Mouse (Mus musculus) liver, embryonic 11.5 days (tissue): ENCODE results near the gene Yeats2. TPM values are rescaled to one million over a fixed set of nuclear protein-coding genes. Genes with fewer than 3 reads are reported as not detected.
A peak's percentile ranks its signal among the peaks of the same experiment; 100 is the strongest.

Source experiments
- ATAC-seq: fragments of 200-750 bp; cut with Nextera tagmentation; replicated peaks from 2 replicates; pipeline ENCODE4 v1.8.0; 2017; ENCODE audit warnings: moderate number of reproducible peaks, mild to moderate bottlenecking, moderate TSS enrichment, moderate library complexity; ENCODE audit not compliant: low FRiP score
- DNase-seq: peaks from one replicate; pipeline ENCODE4 v3.0.0-alpha.2; 2017; ENCODE audit warnings: low spot score
- H3K27ac ChIP-seq: fragments of 300-500 bp; sonication (generic); 2 replicates; pipeline ENCODE4 v1.5.1; 2014; ENCODE audit warnings: mild to moderate bottlenecking, low read depth, low read length, control low read depth
- H3K27me3 ChIP-seq: fragments of 300-500 bp; sonication (generic); replicated peaks from 2 replicates; pipeline ENCODE4 v1.6.1; 2014; ENCODE audit warnings: low read length, mixed read lengths; ENCODE audit not compliant: control insufficient read depth, insufficient read depth
- H3K36me3 ChIP-seq: fragments of 300-500 bp; sonication (generic); 2 replicates; pipeline ENCODE4 v1.6.1; 2014; ENCODE audit warnings: mild to moderate bottlenecking, low read length, moderate library complexity, mixed read lengths; ENCODE audit not compliant: control insufficient read depth, insufficient read depth
- H3K4me1 ChIP-seq: fragments of 300-500 bp; sonication (generic); replicated peaks from 2 replicates; pipeline ENCODE4 v1.6.1; 2014; ENCODE audit warnings: low read length, mixed read lengths; ENCODE audit not compliant: control insufficient read depth, insufficient read depth
- H3K4me2 ChIP-seq: fragments of 300-500 bp; sonication (generic); 2 replicates; pipeline ENCODE4 v1.6.1; 2014; ENCODE audit warnings: mild to moderate bottlenecking, control low read depth, moderate library complexity
- H3K4me3 ChIP-seq: fragments of 300-500 bp; sonication (generic); 2 replicates; pipeline ENCODE4 v1.5.1; 2014; ENCODE audit warnings: low read depth, low read length, control low read depth
- H3K9ac ChIP-seq: fragments of 300-500 bp; sonication (generic); 2 replicates; pipeline ENCODE4 v1.6.1; 2014; ENCODE audit warnings: low read depth, low read length, control low read depth
- H3K9me3 ChIP-seq: fragments of 300-500 bp; sonication (generic); 2 replicates; pipeline ENCODE4 v1.6.1; 2016; ENCODE audit warnings: low read length, inconsistent platforms, mixed read lengths; ENCODE audit not compliant: control insufficient read depth
- WGBS: fragments of 180-500 bp; shearing (Covaris S2); extraction: QIAGEN DNeasy Blood & Tissue Kit; methylation state at CpG from one replicate; pipeline ENCODE4 v1.1.7; 2014; 5-methylcytosine and 5-hydroxymethylcytosine counted together
- polyA plus RNA-seq: library from polyadenylated mRNA; unstranded; fragments of >200 nt; fragmentation: Nextera tagmentation; extraction: Ambion mirVana; gene quantifications from 2 replicates; pipeline ENCODE4 v1.2.1, GENCODE M21; 2014

Yeats2 gene
- polyA plus RNA-seq, 1 experiment from 2014 or later: 26.3 TPM

DNA sequence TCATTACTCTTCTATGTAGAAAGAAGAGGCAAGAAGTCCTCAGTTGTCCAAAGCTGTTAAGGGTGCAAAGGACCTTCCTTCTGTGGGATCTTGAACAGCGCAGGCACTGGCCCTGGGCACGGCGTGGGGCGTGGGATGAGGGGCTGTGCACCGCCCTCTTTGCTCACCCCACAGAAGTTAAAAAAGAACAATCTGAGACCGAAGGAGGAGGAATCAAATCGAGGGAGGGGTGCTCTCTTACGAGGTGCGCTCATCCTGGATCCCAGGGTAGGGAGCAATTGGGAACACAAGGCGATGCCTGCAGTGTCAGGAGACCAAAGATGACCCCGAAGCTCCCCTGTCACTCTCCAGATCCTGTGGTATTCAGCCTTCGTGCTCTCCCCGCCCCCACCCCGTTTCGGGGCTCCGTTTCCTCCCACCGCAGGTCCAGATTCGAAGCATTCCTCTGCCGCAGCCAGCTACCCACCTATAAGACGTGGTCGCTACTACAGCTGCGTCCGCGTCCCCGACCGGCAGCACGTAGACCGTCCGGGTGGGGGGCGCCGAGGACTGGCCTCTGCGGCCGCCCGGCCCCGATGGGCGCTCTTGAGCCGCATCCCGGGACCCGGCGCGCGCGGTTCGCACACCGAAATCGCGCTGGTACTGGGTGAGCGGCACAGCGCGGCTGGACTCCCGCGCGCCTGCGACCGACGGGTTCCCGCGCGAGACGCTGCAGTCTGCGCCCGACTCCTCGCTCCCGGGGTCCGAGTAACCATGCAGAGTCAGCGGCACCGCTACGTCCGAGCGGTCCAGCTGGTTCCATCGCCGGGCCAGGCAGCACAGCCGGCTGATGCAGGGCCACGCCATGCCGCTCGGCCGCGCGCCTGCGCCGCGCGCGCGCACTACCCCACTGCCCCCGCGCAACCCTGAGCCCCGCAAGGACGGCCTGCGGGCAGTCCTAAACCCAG is 99.9 kb downstream of the Yeats2 start, which contains the start of gene Map6d1:
TSS of gene Map6d1 (minus strand) at position 891 of the 947 bp plus-strand sequence.
- ATAC-seq (peak; percentile 49), DNase-seq (peak; percentile 64)
- Histone ChIP-seq H3K4me1 (0 out of 2 replicates have a peak, but pooled peaks cover 2% of the 10 kb centered on the region), H3K36me3 (no peaks in the 10 kb centered on the region), H3K4me2 (peak within 1 kb of the TSS; percentile 94), H3K27me3 (peaks cover 28% of the 10 kb centered on the region), H3K9ac (peak within 1 kb of the TSS; percentile 58), H3K27ac (no peak within 1 kb of the TSS), H3K4me3 (peak within 1 kb of the TSS; percentile 67), H3K9me3 (no peaks in the 10 kb centered on the region)
- 1% methylated on average over 90 of the region's 90 CpGs for WGBS

DNA sequence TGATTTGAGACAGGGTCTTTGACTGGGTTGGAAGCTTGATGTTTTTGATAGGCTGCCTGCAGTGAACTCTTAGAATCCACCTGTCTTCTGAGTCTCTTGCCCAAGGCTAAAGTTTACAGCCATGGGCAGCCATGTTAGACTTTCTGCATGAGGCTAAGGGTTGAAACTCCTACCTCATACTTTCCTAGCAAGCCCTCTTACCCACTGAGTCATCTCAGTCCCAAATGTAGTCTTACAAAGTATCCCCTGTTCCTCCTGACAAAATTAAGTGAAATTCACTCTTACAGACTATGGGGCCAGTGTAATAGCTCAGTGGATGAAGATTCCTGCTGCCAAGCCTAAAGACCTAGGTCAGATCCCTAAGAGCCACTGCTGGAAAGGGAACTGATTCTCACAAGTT is 106.2 kb downstream of the Yeats2 start:
- H3K36me3 ChIP-seq: no peaks in the 10 kb centered on the region
- DNase-seq (no peak), ATAC-seq (no peak)
- no peaks in the 10 kb centered on the region for H3K27me3 ChIP-seq
- no peaks in the 10 kb centered on the region for H3K4me1 ChIP-seq
- no peak overlapping the region for H3K4me3 ChIP-seq
- no peak overlapping the region for H3K27ac ChIP-seq
- H3K9me3 ChIP-seq: no peaks in the 10 kb centered on the region
- no peak overlapping the region for H3K4me2 ChIP-seq
- no peak overlapping the region for H3K9ac ChIP-seq

GRCm38 (mm10) chr16:20248442-20249174 is 107.7 kb downstream of the Yeats2 start:
- H3K9ac ChIP-seq: no peak overlapping the region
- no peak for ATAC-seq
- 82% methylated on average over 9 of the region's 9 CpGs for WGBS
- H3K36me3 ChIP-seq: no peaks in the 10 kb centered on the region
- no peak overlapping the region for H3K4me3 ChIP-seq
- DNase-seq: no peak
- no peaks in the 10 kb centered on the region for H3K27me3 ChIP-seq
- H3K4me1 ChIP-seq: no peaks in the 10 kb centered on the region
- no peaks in the 10 kb centered on the region for H3K9me3 ChIP-seq
- H3K27ac ChIP-seq: no peak overlapping the region
- H3K4me2 ChIP-seq: no peak overlapping the region

GRCm38 (mm10) chr16:20257926-20258325 is 117.1 kb downstream of the Yeats2 start:
- Histone ChIP-seq H3K36me3 (no peaks in the 10 kb centered on the region), H3K9me3 (no peaks in the 10 kb centered on the region), H3K4me1 (no peaks in the 10 kb centered on the region), H3K27me3 (no peaks in the 10 kb centered on the region), H3K9ac (no peak overlapping the region), H3K27ac (no peak overlapping the region), H3K4me3 (no peak overlapping the region), H3K4me2 (no peak overlapping the region)
- no peak for DNase-seq
- 79% methylated on average over 5 of the region's 5 CpGs for WGBS
- ATAC-seq: no peak

- Histone ChIP-seq H3K36me3 (no peaks in the 10 kb centered on the region), H3K27me3 (no peaks in the 10 kb centered on the region), H3K9me3 (no peaks in the 10 kb centered on the region), H3K4me2 (no peak overlapping the region), H3K4me1 (no peaks in the 10 kb centered on the region), H3K4me3 (no peak overlapping the region), H3K27ac (no peak overlapping the region), H3K9ac (no peak overlapping the region)
- ATAC-seq: no peak
- DNase-seq: no peak
- 72% methylated on average over 7 of the region's 7 CpGs for WGBS
These were observed 124.2 kb downstream of the Yeats2 start for GRCm38 (mm10) chr16:20265089-20265488.

GRCm38 (mm10) chr16:20271339-20271738 is 130.5 kb downstream of the Yeats2 start:
- no peak overlapping the region for H3K4me2 ChIP-seq
- no peaks in the 10 kb centered on the region for H3K27me3 ChIP-seq
- no peaks in the 10 kb centered on the region for H3K4me1 ChIP-seq
- WGBS: 67% methylated on average over 4 of the region's 4 CpGs
- ATAC-seq: no peak
- H3K36me3 ChIP-seq: no peaks in the 10 kb centered on the region
- no peak overlapping the region for H3K4me3 ChIP-seq
- H3K9me3 ChIP-seq: no peaks in the 10 kb centered on the region
- no peak overlapping the region for H3K27ac ChIP-seq
- no peak for DNase-seq
- no peak overlapping the region for H3K9ac ChIP-seq

DNA sequence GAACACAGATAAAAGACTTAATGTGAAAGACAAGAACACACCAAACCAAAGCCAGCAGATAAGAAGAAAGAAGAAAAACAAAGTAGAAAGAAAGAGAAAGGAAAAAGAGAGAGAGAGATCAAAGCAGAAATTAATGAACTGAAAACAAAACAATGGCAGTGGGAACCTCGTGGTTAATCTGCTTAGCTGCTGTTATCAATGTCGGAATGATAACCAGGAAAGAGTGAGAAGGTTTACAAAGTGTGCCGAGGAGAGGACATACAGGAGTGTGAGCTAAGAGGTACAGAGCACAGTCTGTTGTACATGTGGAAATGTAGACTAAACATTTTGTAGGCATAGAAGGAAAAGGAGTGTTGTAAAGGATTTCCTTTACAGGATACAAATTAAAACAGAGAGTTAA is 132.1 kb downstream of the Yeats2 start:
- DNase-seq (no peak), ATAC-seq (no peak)
- Histone ChIP-seq H3K4me3 (no peak overlapping the region), H3K27me3 (no peaks in the 10 kb centered on the region), H3K9ac (no peak overlapping the region), H3K27ac (no peak overlapping the region), H3K36me3 (peaks cover under 1% of the 10 kb centered on the region; the same call in 1 of the 2 replicates), H3K4me1 (no peaks in the 10 kb centered on the region), H3K4me2 (no peak overlapping the region), H3K9me3 (no peaks in the 10 kb centered on the region)
- 22% methylated on average over 3 of the region's 3 CpGs for WGBS

DNA sequence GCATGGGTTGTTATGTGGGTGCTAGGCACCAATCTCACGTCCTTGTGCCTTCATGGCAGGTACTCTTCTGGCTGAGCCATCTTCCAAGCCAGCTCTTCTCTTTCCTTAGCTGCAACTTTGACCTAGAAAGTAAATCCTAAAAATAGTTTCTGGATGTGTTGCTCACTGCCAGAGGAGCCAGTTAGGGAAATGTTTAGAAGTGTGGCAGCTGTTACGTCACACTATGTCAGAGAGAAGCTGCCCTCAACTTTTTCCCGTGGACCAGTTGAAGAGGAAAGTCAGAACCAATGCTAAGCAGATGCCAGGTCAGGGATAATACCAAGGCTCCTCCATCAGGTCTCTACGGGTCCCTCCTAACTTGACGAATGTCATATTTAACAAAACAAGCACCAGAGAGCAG is 138.5 kb downstream of the Yeats2 start:
- WGBS: 89% methylated on average over 5 of the region's 5 CpGs
- Histone ChIP-seq H3K27me3 (no peaks in the 10 kb centered on the region), H3K9me3 (no peaks in the 10 kb centered on the region), H3K4me2 (no peak overlapping the region), H3K4me1 (no peaks in the 10 kb centered on the region), H3K9ac (no peak overlapping the region), H3K27ac (no peak overlapping the region), H3K36me3 (peaks cover 22% of the 10 kb centered on the region), H3K4me3 (no peak overlapping the region)
- DNase-seq (no peak), ATAC-seq (no peak)
